Mouse (Mus musculus) lung, embryonic 15.5 days (tissue): ENCODE results near the gene Msh5. TPM values are rescaled to one million over a fixed set of nuclear protein-coding genes. Genes with fewer than 3 reads are reported as not detected.
A peak's percentile ranks its signal among the peaks of the same experiment; 100 is the strongest.
"Not testable (repeated sequence)": the region's sequence is repeated elsewhere in the genome, so short reads cannot be mapped to it uniquely, and the experiment has no call there.

Experiments used
- ATAC-seq: fragments of 200-750 bp; cut with Nextera tagmentation; 2 replicates; pipeline ENCODE4 v1.8.0; 2017; ENCODE audit warnings: moderate number of reproducible peaks, borderline replicate concordance; ENCODE audit not compliant: low FRiP score, low TSS enrichment; ENCODE audit errors: extremely low read depth
- H3K27ac ChIP-seq: fragments of 300-500 bp; sonication (generic); 2 replicates; pipeline ENCODE4 v1.5.1; 2015; ENCODE audit warnings: moderate library complexity, mild to moderate bottlenecking, inconsistent platforms
- H3K27me3 ChIP-seq: fragments of 300-500 bp; sonication (generic); 2 replicates; pipeline ENCODE4 v1.6.1; 2015; ENCODE audit warnings: inconsistent platforms
- H3K36me3 ChIP-seq: fragments of 300-500 bp; sonication (generic); 2 replicates; pipeline ENCODE4 v1.6.1; 2015; ENCODE audit warnings: inconsistent platforms
- H3K4me1 ChIP-seq: fragments of 300-500 bp; sonication (generic); 2 replicates; pipeline ENCODE4 v1.6.1; 2015; ENCODE audit warnings: inconsistent platforms
- H3K4me2 ChIP-seq: fragments of 300-500 bp; sonication (generic); 2 replicates; pipeline ENCODE4 v1.6.1; 2015; ENCODE audit warnings: inconsistent platforms, mild to moderate bottlenecking, moderate library complexity
- H3K4me3 ChIP-seq: fragments of 300-500 bp; sonication (generic); 2 replicates; pipeline ENCODE4 v1.5.1; 2015; ENCODE audit warnings: mild to moderate bottlenecking, inconsistent platforms
- H3K9ac ChIP-seq: fragments of 300-500 bp; sonication (generic); 2 replicates; pipeline ENCODE4 v1.6.1; 2015; ENCODE audit warnings: inconsistent platforms
- H3K9me3 ChIP-seq: fragments of 300-500 bp; sonication (generic); 2 replicates; pipeline ENCODE4 v1.6.1; 2016; ENCODE audit warnings: inconsistent platforms
- WGBS: fragments of 180-500 bp; shearing (Covaris S2); methylation state at CpG from one replicate; pipeline ENCODE4 v1.1.7; 2015; 5-methylcytosine and 5-hydroxymethylcytosine counted together
- polyA plus RNA-seq: library from polyadenylated mRNA; unstranded; fragments of >200 nt; fragmentation: Nextera tagmentation; extraction: Ambion mirVana; gene quantifications from 2 replicates; pipeline ENCODE4 v1.2.1, GENCODE M21; 2015

Gene Msh5
- polyA plus RNA-seq, 1 experiment from 2014 or later = 4.4 TPM

DNA sequence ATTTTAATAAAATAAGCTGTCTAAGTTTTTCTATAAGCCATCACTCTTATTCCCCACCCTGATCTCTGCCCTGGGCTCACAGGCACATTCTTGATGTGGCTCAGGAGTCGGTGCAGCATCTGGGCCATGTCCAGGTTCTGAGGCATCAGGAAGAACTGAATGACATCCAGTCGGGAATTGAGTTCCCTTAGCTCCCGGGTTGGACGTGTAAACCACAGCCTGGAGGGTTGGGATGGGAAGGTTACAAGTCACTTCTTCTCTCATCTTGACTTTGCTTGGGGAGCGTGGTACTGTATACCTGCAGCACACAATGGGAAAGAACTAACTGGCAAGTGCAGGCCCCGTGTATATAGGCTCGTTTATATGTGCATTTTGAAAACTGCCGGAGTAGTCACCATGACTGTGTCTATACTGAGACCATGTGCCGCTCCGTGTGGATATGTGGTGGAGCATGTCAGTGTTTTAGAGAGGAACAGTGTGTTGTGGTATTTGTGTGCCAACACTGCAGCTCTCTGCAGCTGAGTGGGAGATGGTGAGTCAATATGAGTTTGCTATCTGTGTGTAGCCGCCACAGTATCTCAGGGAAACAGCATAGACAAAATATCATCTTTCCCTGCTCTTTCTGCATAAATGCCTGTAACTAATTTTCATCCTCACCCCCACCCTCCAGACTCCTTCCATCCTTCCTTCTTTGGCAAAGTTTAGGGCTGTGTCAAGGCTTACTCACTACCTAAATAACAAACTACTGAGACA is 7.2 kb downstream of the Msh5 start:
- no peak overlapping the region for H3K4me3 ChIP-seq
- ATAC-seq = no peak
- H3K9ac ChIP-seq = no peak overlapping the region
- H3K4me1 ChIP-seq = peaks cover 5% of the 10 kb centered on the region; the same call in 1 of the 2 replicates
- H3K36me3 ChIP-seq = no peaks in the 10 kb centered on the region
- H3K4me2 ChIP-seq = no peak overlapping the region
- 75% methylated on average over 11 of the region's 11 CpGs for WGBS
- H3K27me3 ChIP-seq = no peaks in the 10 kb centered on the region
- H3K9me3 ChIP-seq = no peaks in the 10 kb centered on the region
- no peak overlapping the region for H3K27ac ChIP-seq

DNA sequence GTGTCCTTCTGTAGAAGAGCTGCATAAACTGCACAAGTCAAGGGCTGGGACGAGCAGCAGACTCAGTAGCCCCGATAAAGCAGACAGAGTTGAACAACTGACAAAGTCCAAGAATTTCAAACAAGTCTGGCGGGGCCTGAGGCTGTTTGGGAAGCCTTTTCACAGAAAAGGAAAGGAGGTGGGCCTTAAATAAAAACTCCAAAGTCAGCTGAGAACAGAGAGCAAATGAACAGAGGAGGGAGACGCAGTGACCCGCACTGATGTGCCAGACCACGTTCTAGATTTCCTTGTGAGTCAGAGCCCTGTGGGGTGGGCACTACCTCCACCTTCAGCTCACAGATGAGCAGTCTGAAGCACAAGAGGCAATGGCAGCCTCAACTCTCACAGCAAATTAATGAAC is 11.6 kb downstream of the Msh5 start:
- Histone ChIP-seq H3K4me2 (no peak overlapping the region), H3K27ac (no peak overlapping the region), H3K9me3 (no peaks in the 10 kb centered on the region), H3K9ac (no peak overlapping the region), H3K4me1 (peaks cover 1% of the 10 kb centered on the region; the same call in 1 of the 2 replicates), H3K36me3 (no peaks in the 10 kb centered on the region), H3K27me3 (no peaks in the 10 kb centered on the region), H3K4me3 (no peak overlapping the region)
- WGBS = 64% methylated on average over 6 of the region's 6 CpGs
- ATAC-seq = no peak

DNA sequence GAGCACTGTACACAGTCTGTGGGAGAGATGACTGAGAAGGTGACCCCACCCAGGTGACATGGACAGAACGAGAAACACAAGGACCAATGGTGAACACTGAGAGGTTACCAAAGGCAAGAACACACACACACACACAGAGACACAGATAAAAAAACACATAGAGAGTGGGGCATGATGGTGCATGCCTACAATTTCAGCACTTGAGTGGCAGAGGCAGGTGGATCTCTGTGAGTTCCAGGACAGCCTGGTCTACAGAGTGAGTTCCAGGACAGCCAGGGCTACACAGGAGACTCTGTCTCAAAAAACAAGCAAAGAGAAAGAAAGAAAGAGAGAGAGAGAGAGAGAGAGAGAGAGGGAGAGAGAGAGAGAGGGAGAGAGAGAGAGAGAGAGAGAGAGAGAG is 12.8 kb downstream of the Msh5 start:
- H3K9me3 ChIP-seq, H3K36me3 ChIP-seq, H3K27me3 ChIP-seq, H3K4me3 ChIP-seq, H3K4me2 ChIP-seq, ATAC-seq, H3K4me1 ChIP-seq, H3K9ac ChIP-seq, H3K27ac ChIP-seq: not testable (repeated sequence)
- 61% methylated on average over 1 of the region's 1 CpGs for WGBS

DNA sequence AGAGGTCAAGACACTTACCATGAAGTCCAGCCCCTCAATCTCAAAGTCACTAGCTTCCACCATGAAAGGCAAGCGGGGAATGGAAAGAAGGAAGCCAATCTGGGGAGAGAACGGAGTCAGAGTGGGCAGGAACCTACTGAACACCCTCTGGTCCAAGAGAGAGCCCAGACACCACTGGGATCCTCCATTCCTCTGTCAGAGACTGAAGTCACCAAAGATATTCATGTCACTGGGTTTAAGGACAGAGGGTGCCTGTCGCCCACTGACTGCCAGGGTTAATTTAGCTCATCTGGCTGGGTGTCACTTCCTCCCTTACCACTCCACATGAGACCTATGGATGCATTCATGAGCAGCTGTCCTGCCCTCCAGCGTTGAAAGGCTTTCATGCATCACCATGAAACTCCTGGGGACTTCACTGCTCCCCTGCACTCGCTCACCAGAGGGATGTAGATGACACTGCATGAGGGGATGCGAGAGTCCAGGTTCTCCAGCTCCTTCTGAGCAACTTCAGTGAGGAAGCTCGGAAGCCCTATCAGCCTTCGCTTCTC is 14.1 kb downstream of the Msh5 start:
- H3K9ac ChIP-seq = no peak overlapping the region
- H3K27me3 ChIP-seq = no peaks in the 10 kb centered on the region
- no peak for ATAC-seq
- H3K4me2 ChIP-seq = no peak overlapping the region
- H3K4me1 ChIP-seq = peaks cover 8% of the 10 kb centered on the region
- no peak overlapping the region for H3K4me3 ChIP-seq
- H3K9me3 ChIP-seq = no peaks in the 10 kb centered on the region
- H3K36me3 ChIP-seq = no peaks in the 10 kb centered on the region
- 66% methylated on average over 8 of the region's 8 CpGs for WGBS
- H3K27ac ChIP-seq = no peak overlapping the region

DNA sequence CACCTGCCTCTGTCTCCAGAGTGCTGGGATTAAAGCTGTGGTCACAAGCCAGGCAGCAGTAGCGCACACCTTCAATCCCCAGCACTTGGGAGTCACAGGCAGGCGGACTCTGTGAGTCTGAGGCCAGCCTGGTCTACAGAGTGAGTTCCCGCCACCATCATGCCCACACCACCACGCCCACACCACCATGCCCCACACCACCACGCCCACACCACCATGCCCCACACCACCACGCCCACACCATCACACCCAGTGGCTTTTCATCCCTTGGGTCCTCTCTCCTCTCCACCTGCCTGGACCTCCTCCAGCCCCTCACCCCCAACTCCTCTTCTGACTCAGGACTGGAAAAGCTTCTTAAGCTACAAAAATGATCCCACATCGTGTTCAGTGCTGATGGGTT is 14.7 kb downstream of the Msh5 start:
- no peak overlapping the region for H3K4me3 ChIP-seq
- no peaks in the 10 kb centered on the region for H3K27me3 ChIP-seq
- 77% methylated on average over 7 of the region's 7 CpGs for WGBS

DNA sequence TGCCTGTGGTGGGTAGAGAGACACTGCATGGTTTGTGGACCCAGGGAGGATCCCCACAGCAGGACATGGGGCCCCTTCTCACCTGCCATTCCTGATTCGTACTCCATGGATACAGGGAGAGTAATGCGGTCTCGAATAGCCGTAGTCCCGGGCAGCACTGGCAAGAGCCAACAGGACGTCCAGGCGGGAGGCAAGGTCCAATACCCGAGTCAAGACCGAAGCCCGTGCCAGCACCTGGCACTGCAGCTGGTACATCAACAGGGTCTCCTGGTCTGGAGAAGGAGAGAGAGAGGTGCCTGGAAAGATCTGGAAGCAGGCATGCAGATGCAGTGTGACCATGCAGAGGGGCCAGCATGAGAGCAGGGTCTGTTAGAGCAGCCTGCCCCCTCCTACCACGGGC is 15.3 kb downstream of the Msh5 start:
- Histone ChIP-seq H3K9ac (no peak overlapping the region), H3K9me3 (no peaks in the 10 kb centered on the region), H3K4me1 (peaks cover 16% of the 10 kb centered on the region), H3K4me3 (no peak overlapping the region), H3K4me2 (no peak overlapping the region), H3K27ac (no peak overlapping the region), H3K36me3 (no peaks in the 10 kb centered on the region), H3K27me3 (no peaks in the 10 kb centered on the region)
- ATAC-seq = no peak
- 87% methylated on average over 11 of the region's 11 CpGs for WGBS

More for the DNA sequence above, 14.7 kb downstream of the Msh5 start:
- Histone ChIP-seq H3K9ac (no peak overlapping the region), H3K9me3 (no peaks in the 10 kb centered on the region), H3K36me3 (no peaks in the 10 kb centered on the region), H3K4me2 (no peak overlapping the region), H3K4me1 (peaks cover 11% of the 10 kb centered on the region), H3K27ac (no peak overlapping the region)
- ATAC-seq = no peak

DNA sequence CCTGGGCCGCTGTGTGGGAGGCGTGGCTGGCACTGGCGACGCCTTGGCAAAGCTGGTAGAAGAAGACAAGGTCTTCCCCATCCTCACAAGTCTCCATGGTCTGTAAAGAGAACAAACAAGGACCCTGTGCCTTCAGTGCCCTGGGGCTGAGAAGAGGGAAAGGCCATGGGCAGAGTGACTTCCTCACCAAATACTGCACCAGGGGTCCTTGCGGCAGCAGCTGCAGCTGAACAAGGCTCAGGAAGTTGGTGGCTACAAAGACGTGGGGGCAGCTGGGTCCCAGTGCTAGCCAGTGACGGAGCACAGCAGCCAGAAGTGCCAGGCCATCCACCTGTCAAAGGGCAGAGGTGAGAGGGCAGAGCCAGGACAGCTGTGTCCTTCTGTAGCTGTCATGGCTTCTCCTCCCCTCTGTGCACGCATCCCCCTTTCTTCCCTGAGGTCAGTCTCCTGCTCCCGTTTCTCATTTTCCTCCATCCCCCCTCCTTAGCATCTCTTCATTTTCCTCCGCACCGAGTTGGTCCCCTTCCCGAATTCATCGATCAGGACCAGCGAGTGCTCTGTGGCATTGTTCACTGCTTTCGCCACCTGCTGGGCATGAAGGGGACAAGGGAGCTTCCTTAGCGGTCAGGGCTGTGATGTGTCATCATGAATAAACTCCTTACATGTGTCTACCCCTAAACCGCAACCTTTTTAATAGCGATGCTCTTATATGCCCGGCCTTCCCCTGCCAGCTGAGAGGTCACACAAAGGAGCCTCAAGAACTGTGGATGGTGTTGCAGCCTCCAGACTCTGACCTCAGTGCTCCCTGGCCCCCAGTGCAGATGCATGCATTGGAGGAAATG is 16.6 kb downstream of the Msh5 start:
- Histone ChIP-seq H3K27ac (no peak overlapping the region), H3K4me3 (no peak overlapping the region), H3K36me3 (no peaks in the 10 kb centered on the region), H3K27me3 (no peaks in the 10 kb centered on the region), H3K4me2 (0 out of 2 replicates have a peak overlapping the region, but pooled peaks have one; percentile 10), H3K9me3 (no peaks in the 10 kb centered on the region), H3K4me1 (peaks cover 27% of the 10 kb centered on the region), H3K9ac (no peak overlapping the region)
- 38% methylated on average over 19 of the region's 19 CpGs for WGBS
- ATAC-seq = no peak

DNA sequence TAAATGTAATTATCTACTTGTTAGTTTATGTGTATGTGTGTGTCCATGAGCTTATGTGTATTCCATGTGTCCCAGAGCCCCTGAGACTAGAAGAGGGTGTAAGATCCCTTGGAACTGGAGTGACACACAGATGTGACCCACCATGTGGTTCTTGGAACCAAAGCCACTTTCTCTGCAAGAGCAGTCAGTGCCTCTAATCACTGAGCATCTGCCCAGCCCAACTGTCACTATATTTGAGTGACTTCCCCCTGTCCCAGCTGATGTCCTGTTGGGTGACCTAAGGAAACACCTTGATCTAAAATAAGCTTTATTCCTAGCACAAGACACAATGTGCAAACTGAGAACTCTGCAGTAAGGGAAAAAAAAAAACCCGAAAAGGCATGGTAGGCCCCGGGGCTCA is 18.2 kb downstream of the Msh5 start:
- no peak overlapping the region for H3K4me2 ChIP-seq
- ATAC-seq = no peak
- H3K4me1 ChIP-seq = peaks cover 27% of the 10 kb centered on the region
- no peak overlapping the region for H3K27ac ChIP-seq
- WGBS = 75% methylated on average over 2 of the region's 2 CpGs
- H3K9me3 ChIP-seq = no peaks in the 10 kb centered on the region
- H3K36me3 ChIP-seq = no peaks in the 10 kb centered on the region
- no peaks in the 10 kb centered on the region for H3K27me3 ChIP-seq
- no peak overlapping the region for H3K9ac ChIP-seq
- H3K4me3 ChIP-seq = no peak overlapping the region

DNA sequence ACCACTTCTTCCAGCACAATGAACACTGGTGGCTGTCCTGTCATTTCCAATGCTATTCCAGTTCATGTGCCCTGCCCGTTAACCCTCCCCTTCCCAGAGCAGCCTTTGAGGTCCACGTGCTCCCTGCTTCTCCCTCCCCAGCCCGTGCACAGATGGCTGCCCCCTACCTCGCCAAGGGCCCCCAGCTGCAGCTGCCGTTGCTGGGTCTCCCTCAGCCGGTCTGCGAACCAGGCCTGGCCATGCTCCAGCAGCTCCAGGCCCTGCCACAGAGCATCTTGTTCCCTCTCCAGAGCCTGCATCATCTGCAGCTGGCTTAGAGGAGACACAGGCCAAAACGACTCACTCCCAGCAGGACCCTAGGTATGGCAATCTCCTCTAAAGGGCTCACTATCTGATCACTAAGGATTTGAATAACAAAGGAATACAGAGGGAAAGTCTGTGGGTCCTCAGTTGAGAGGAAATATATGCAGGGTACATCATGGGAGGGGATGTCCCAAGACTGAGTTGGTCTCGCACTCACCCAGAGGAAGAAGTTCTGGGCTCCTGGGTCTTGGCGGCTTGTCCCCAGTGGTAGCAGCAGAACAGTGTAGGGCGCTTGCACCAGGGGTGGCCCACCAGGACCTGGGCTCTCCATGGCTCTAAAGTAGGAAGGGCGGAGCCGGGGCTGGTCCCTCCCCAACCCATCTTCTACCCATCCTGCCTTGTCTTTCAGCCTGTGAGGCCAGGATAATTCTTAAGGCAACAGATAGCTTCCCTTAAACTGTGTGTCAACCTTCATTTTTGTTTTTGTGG is 19.1 kb downstream of the Msh5 start, which contains the start of gene Sapcd1:
Gene Sapcd1, minus strand, starts transcription at position 740 of the 792 bp plus-strand sequence.
- no peak within 1 kb of the TSS for H3K9ac ChIP-seq
- peak within 1 kb of the TSS; percentile 38 for H3K4me2 ChIP-seq
- H3K36me3 ChIP-seq = no peaks in the 10 kb centered on the region
- 36% methylated on average over 13 of the region's 13 CpGs for WGBS
- H3K4me1 ChIP-seq = peaks cover 27% of the 10 kb centered on the region
- ATAC-seq = peak; percentile 66; the same call in 1 of the 2 replicates
- H3K27me3 ChIP-seq = no peaks in the 10 kb centered on the region
- H3K4me3 ChIP-seq = 0 out of 2 replicates have a peak within 1 kb of the TSS, but pooled peaks have one; percentile 14
- no peak within 1 kb of the TSS for H3K27ac ChIP-seq
- no peaks in the 10 kb centered on the region for H3K9me3 ChIP-seq

DNA sequence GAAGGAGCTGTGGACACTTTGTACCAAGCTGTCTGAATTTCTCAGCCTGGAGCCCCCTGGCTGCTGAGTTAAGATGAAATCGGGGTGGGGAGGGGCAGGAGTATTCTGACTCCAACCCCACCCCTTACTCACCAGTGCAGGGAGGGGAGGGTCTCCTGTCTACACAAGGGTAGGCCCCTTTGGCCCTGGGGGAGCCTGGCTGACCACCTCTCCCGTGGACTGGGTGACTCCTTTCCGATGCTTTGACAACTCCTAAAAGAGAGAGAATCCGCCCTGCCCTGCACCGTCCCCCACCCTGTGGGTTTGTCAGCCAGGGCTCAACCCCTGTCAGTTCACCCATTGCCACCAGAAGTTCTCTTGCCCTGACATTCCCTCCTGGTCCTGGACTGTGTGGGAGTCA is 20.3 kb downstream of the Msh5 start:
- H3K9ac ChIP-seq = 0 out of 2 replicates have a peak overlapping the region, but pooled peaks have one; percentile 4
- H3K27ac ChIP-seq = no peak overlapping the region; the same call in 1 of the 2 replicates
- H3K9me3 ChIP-seq = no peaks in the 10 kb centered on the region
- ATAC-seq = no peak
- H3K4me1 ChIP-seq = peaks cover 36% of the 10 kb centered on the region
- WGBS = 72% methylated on average over 5 of the region's 5 CpGs
- no peaks in the 10 kb centered on the region for H3K27me3 ChIP-seq
- no peak overlapping the region for H3K4me3 ChIP-seq
- no peaks in the 10 kb centered on the region for H3K36me3 ChIP-seq
- H3K4me2 ChIP-seq = no peak overlapping the region

DNA sequence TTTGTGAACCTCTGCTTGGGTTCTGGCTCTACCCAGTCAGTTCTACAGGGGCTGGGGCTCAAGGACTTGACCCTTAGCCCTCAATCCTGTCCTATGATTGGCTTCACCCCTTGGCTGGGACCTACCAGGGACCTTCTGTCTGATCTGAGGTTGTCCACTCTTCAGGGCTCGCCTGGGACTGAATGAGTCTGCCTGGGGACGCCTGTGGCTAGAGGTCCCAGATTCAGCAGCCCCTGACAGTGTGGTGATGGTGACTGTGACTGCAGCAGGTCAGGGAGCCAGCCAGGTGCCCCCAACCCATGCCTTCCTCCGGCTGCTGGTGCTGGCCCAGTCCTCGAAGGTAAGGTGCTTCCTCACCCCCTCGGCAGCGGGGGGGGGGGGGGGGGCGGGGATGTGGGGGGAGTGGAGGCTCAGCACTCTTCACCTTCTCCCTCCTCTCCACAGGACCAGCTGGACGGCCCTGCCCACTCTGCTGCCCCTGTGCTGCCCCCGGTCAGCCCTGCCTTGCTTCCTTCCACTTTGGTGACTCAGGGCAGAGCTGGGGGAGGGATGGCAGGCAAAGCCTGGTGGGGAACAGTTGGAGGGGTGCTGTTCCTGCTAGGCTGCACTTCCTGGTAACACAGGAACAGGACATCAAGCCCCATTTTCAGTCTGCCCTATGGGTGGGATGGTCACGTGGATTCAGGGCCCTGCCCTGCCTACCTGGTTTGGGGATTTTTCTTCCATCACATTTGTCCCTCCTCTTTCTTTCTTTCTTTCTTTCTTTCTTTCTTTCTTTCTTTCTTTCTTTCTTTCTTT is 21.7 kb downstream of the Msh5 start:
- Histone ChIP-seq H3K4me3 (no peak overlapping the region), H3K27ac (no peak overlapping the region), H3K9ac (no peak overlapping the region), H3K36me3 (no peaks in the 10 kb centered on the region), H3K4me2 (no peak overlapping the region), H3K9me3 (no peaks in the 10 kb centered on the region), H3K4me1 (peaks cover 35% of the 10 kb centered on the region), H3K27me3 (no peaks in the 10 kb centered on the region)
- ATAC-seq = no peak
- 45% methylated on average over 6 of the region's 10 CpGs for WGBS
